In the genomic region with DNA sequence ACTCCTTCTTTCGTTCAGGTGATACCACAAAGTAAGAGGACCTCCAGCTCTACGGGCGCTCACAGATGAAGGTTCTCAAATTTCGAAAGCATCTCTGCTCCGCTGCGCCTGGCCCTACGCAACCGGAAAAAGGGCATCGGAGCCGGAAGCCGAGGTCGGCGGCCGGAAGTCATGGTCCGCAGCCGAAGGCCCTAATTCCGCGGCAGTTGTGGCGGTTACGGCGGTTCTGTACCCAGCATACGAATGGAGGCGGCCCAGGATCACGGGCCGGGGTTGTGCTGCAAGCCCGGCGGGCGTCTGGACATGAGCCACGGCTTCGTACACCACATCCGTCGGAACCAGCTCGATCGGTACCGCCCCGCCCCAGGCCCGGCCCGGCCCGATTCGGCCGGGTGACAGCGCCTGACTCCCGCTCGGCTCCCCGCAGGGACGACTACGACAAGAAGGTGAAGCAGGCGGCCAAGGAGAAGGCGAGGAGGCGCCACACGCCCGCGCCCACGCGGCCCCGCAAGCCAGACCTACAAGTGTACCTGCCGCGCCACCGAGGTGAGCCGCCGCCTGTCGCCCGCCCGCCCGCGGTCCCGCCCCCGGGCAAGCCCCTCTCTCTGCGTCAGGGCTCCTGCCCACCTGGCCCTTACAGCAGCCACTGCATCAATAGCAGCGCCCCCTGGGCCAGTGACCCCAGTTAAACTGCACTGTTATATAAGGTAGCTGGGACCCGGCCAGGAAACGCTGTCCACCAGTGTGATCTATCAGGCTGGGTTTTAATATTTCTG, we compare ENCODE assay signal across 8 mouse cellular contexts. TPM values are rescaled to one million over a fixed set of nuclear protein-coding genes. Genes with fewer than 3 reads are reported as not detected.
DNase-seq lines count a peak whose midpoint lies in the region; ATAC-seq and TF ChIP-seq lines count a peak whose summit lies in the region.

A gene (plus strand): TSS at position 152 of the 776 bp plus-strand sequence.

- intact Hi-C loops in heart, postnatal 25 days (cut with DNase I): no loop called here

- H3K4me2 ChIP-seq in forebrain, embryonic 15.5 days (replicated peaks): peak within 1 kb of the TSS; percentile 78
- peak within 1 kb of the TSS; percentile 79 for H3K4me2 ChIP-seq in lung, embryonic 16.5 days (ENCODE audit: low read depth, low read length)

- peak within 1 kb of the TSS; percentile 73 to 85 for H3K4me3 ChIP-seq in ES-E14 (ENCODE audit: insufficient read depth in 1 of 2, low read depth in 1 of 2, low read length in 2 of 2, poor library complexity in 1 of 2, severe bottlenecking in 1 of 2)
- H3K4me3 ChIP-seq in forebrain, embryonic 15.5 days: peak within 1 kb of the TSS; percentile 82
- peak within 1 kb of the TSS; percentile 85 for H3K4me3 ChIP-seq in layer of hippocampus, adult 2 months
- H3K4me3 ChIP-seq in lung, embryonic 16.5 days (ENCODE audit: low read length): peak within 1 kb of the TSS; percentile 80

- ATAC-seq in forebrain, embryonic 15.5 days (replicated peaks): peak; percentile 62
- ATAC-seq in lung, embryonic 16.5 days (ENCODE audit: low read depth): peak; percentile 74

- DNase-seq in ES-E14 (ENCODE audit: low read depth, low spot score): no peak
- peak; percentile 83 for DNase-seq in cerebellum, adult 11-12 months
- peak; percentile 66 for DNase-seq in heart, postnatal 25 days (ENCODE audit: low spot score)
- peak; percentile 74 for DNase-seq in layer of hippocampus, adult 2 months (ENCODE audit: low spot score in 2 of 2)
- DNase-seq in ovary, postnatal 14 days (ENCODE audit: low spot score): peak; percentile 53
- DNase-seq in thymus, postnatal 14 days: peak; percentile 90

- H3K36me3 ChIP-seq in ES-E14 (ENCODE audit: control insufficient read depth, insufficient read depth, low read length, poor library complexity, severe bottlenecking): peaks cover 5% of the 10 kb centered on the region; the same call in 1 of the 2 replicates
- H3K36me3 ChIP-seq in forebrain, embryonic 15.5 days: peaks cover 27% of the 10 kb centered on the region
- peaks cover 6% of the 10 kb centered on the region; the same call in 1 of the 2 replicates for H3K36me3 ChIP-seq in lung, embryonic 16.5 days (ENCODE audit: control insufficient read depth, insufficient read depth, low read length)

- peak within 1 kb of the TSS; percentile 55 for H3K9ac ChIP-seq in ES-E14 (ENCODE audit: insufficient read depth, low read depth, low read length, poor library complexity, severe bottlenecking)
- H3K9ac ChIP-seq in forebrain, embryonic 15.5 days (replicated peaks): peak within 1 kb of the TSS; percentile 91
- H3K9ac ChIP-seq in lung, embryonic 16.5 days (ENCODE audit: low read length): peak within 1 kb of the TSS; percentile 93

- in situ Hi-C loops in ES-E14 (cut with MboI; ENCODE audit: low sequenced_read_pairs in 2 of 2, unreplicated experiment in 2 of 2): no loop called here

- H3K27me3 ChIP-seq in forebrain, embryonic 15.5 days: no peaks in the 10 kb centered on the region
- no peaks in the 10 kb centered on the region for H3K27me3 ChIP-seq in lung, embryonic 16.5 days (ENCODE audit: control insufficient read depth, insufficient read depth, low read depth, low read length)

- H3K27ac ChIP-seq in ES-E14 (ENCODE audit: insufficient read depth, low read depth, low read length, poor library complexity, severe bottlenecking): 0 out of 2 replicates have a peak within 1 kb of the TSS, but pooled peaks have one; percentile 0
- H3K27ac ChIP-seq in forebrain, embryonic 15.5 days (replicated peaks): peak within 1 kb of the TSS; percentile 84
- H3K27ac ChIP-seq in layer of hippocampus, adult 2 months: peak within 1 kb of the TSS; percentile 99
- H3K27ac ChIP-seq in lung, embryonic 16.5 days (ENCODE audit: low read length): peak within 1 kb of the TSS; percentile 96

- peaks cover 0 to 5% of the 10 kb centered on the region in 2 experiments; a peak in 1 of 4 replicates for H3K4me1 ChIP-seq in ES-E14 (ENCODE audit: control insufficient read depth in 2 of 2, insufficient read depth in 2 of 2, low read length in 2 of 2, poor library complexity in 1 of 2)
- H3K4me1 ChIP-seq in forebrain, embryonic 15.5 days: peaks cover 47% of the 10 kb centered on the region
- peaks cover 29% of the 10 kb centered on the region for H3K4me1 ChIP-seq in lung, embryonic 16.5 days (replicated peaks; ENCODE audit: control insufficient read depth, insufficient read depth, low read length)

- WGBS in forebrain, embryonic 15.5 days: under 1% methylated on average over 72 of the region's 72 CpGs
- WGBS in lung, embryonic 16.5 days: under 1% methylated on average over 68 of the region's 72 CpGs

- TF ChIP-seq CTCF in layer of hippocampus, adult 2 months (conservative IDR thresholded peaks at IDR 0.05): peak; percentile 39

- no peaks in the 10 kb centered on the region for H3K9me3 ChIP-seq in ES-E14 (ENCODE audit: control insufficient read depth, insufficient read depth, low read depth, low read length)
- H3K9me3 ChIP-seq in forebrain, embryonic 15.5 days: no peaks in the 10 kb centered on the region
- H3K9me3 ChIP-seq in lung, embryonic 16.5 days (ENCODE audit: control insufficient read depth, low read length): no peaks in the 10 kb centered on the region

TF ChIP-seq in ES-E14, 5 proteins besides CTCF, POLR2A, EP300 and RAD21:
- no peak for TF ChIP-seq ZNF384 (IDR thresholded peaks at IDR 0.05; ENCODE audit: low read depth, low read length)
- TF ChIP-seq CHD2 (IDR thresholded peaks at IDR 0.05; ENCODE audit: low read depth, low read length): no peak
- no peak for TF ChIP-seq HCFC1 (IDR thresholded peaks at IDR 0.05; ENCODE audit: borderline replicate concordance, insufficient read depth, low read length)
- no peak for TF ChIP-seq ZC3H11A (IDR thresholded peaks at IDR 0.05; ENCODE audit: borderline replicate concordance, low read depth, low read length)
- no peak for TF ChIP-seq MAFK (IDR thresholded peaks at IDR 0.05; ENCODE audit: insufficient read depth, low read depth, low read length)

RNA-seq across cellular contexts. Expression of the gene that starts here (rescaled TPM):
- 7.7 TPM in 2 replicates for total RNA-seq in ES-E14 (2012; rRNA removed)
- 22.5 and 22.7 TPM in 2 replicates for polyA plus RNA-seq in forebrain, embryonic 15.5 days (2015; fragmentation: Nextera tagmentation; extraction: Ambion mirVana)
- total RNA-seq in heart, postnatal 25 days (2021): 10 to 100 TPM in 1 of 2 experiments, 1 to 10 TPM in 1; 9.4 to 10.1 TPM
- 10 to 100 TPM; 17.4 to 19.0 TPM for total RNA-seq in layer of hippocampus, adult 2 months (2021)
- 31.6 and 33.2 TPM in 2 replicates for polyA plus RNA-seq in lung, embryonic 16.5 days (2015; fragmentation: Nextera tagmentation; extraction: Ambion mirVana)

Comparison
In these comparisons a context has a peak if more than half of its experiments do, and no peak if none do; other contexts are left out.
1. H3K27ac ChIP-seq: peak in every context shown above with its lines; median percentile 99 in layer of hippocampus, adult 2 months; 96 in lung, embryonic 16.5 days; 84 in forebrain, embryonic 15.5 days; 0 in ES-E14.